Mouse (Mus musculus) ZHBTc4 (cell line): ENCODE data around the gene Arhgap11a.

Source experiments
- DNase-seq: peaks from one replicate; pipeline ENCODE4 v3.0.0-alpha.2; 2011; ENCODE audit warnings: low read depth, low spot score

The Arhgap11a gene

GRCm38 (mm10) chr2:113817681-113818606 is 30.5 kb downstream of the Arhgap11a start:
- no peak for DNase-seq

GRCm38 (mm10) chr2:113807640-113808039 is 40.8 kb downstream of the Arhgap11a start:
- peak; percentile 65 for DNase-seq

GRCm38 (mm10) chr2:113806851-113807577 is 41.4 kb downstream of the Arhgap11a start:
- DNase-seq = peak; percentile 35

- DNase-seq = no peak
Measured at GRCm38 (mm10) chr2:113805765-113806164, 42.7 kb downstream of the Arhgap11a start.

- DNase-seq = no peak
Measured at GRCm38 (mm10) chr2:113803753-113804152, 44.7 kb downstream of the Arhgap11a start.

GRCm38 (mm10) chr2:113800846-113801245 is 47.6 kb downstream of the Arhgap11a start:
- DNase-seq = no peak

- DNase-seq = no peak
Measured at GRCm38 (mm10) chr2:113798605-113799004, 49.9 kb downstream of the Arhgap11a start.

- no peak for DNase-seq
Measured at GRCm38 (mm10) chr2:113795186-113795585, 53.3 kb downstream of the Arhgap11a start.

GRCm38 (mm10) chr2:113793521-113793920 is 54.9 kb downstream of the Arhgap11a start:
- no peak for DNase-seq

GRCm38 (mm10) chr2:113788821-113789387 is 59.6 kb downstream of the Arhgap11a start:
- no peak for DNase-seq

GRCm38 (mm10) chr2:113787882-113788281 is 60.6 kb downstream of the Arhgap11a start:
- no peak for DNase-seq

GRCm38 (mm10) chr2:113784851-113785250 is 63.6 kb downstream of the Arhgap11a start:
- no peak for DNase-seq

- DNase-seq = no peak
Measured at GRCm38 (mm10) chr2:113781521-113781920, 66.9 kb downstream of the Arhgap11a start.
